Mouse (Mus musculus) adrenal gland, postnatal 25 days (tissue): ENCODE measurements around the gene Tns3. TPM values are rescaled to one million over a fixed set of nuclear protein-coding genes. Genes with fewer than 3 reads are reported as not detected.
"Not testable (repeated sequence)": the region's sequence is repeated elsewhere in the genome, so short reads cannot be mapped to it uniquely, and the experiment has no call there.

ENCODE experiments used
- DNase-seq: peaks from one replicate; pipeline ENCODE4 v3.0.0; 2021; ENCODE audit warnings: mixed read lengths
- total RNA-seq: library from RNA; stranded (reverse); gene quantifications from 2 replicates; pipeline ENCODE4 v1.2.3, GENCODE M21; 2021

Tns3 gene
- total RNA-seq, 1 experiment from 2014 or later = 71.1 TPM

DNA sequence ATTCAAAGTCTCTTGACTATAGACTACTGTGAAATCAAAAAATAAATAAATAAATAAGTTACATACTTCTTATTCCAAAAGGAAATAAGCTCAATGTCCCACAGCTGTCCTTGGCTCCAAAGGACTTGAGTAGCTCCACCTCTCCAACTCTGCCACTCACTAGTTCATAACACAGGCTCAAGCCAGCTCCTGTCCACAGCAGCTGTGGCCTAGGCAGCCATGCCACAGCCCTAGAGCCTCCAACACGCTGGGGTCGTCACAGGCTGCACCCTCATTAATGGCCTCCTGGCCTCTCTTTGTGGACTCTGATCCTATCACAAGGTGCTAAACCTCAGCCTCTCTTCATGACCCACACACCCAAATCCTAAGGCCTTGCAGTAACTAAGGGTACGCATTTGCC, 18.7 kb downstream of the Tns3 start:
- DNase-seq = no peak

DNA sequence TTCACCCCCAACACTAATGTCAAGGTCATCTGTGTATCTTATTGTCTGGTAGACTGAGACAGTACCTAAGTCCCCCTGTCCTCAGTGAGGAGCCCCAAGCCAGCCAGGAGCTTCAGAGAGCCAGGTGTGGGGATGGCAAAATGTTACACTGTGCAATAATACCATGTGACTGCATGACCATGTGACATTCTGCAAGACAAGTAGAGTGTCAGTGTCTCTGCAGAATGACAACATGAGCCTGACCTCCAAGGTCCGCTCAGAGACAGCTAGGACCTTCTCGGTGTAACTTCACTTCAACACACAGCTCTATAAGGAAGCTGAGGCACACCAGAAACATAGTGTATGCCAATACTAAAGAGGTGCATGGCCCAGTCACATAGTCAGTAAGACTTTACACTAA, 20.1 kb downstream of the Tns3 start:
- DNase-seq = no peak

DNA sequence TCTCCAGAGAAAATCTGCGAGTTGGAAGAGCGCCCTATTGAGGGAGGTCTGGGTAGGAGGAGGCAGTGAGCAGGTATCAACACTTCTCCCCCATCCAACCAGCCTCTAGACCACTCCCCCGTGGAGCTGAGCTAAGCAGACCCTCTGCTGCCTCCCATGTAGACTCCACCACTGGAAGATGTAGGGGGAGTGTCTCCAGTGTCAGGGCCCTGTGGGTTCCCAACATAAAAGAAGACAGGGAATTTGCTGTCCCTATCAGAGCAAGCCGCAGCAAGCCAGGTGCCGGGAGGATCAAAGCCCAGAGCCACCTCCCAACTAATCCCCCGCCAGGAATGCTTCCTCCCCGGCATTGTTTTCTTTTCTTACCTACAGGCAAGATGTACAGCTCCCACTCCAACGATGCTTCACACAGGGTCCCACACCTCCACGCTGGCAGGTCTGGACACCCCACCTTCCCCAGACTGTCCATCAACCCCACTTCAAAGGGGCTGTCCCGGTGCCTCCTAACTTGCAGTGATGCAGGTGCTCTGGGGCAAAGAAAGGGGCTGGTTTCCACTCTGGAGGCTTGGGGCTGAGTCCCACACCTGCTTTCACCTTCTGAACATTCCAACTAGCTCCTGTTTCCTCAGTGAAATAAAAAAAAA, 22.6 kb downstream of the Tns3 start:
- no peak for DNase-seq

DNA sequence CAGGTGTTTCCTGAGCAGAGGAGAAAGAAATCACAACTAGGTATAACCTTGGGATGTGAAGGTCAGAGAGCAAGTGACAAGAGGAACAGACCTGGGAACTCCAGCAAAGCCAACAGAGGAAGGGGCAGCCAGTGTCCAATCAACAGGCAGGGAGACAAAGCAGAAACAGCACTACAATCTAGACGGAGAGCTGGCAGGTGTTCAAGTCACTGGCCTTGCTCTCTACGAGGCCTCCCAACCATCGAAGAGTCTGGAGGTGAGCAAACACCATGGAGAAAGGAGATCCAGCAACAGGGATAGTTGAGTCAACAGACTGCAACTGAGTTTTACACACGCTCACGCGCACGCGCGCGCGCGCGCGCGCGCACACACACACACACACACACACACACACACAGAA, 24.6 kb downstream of the Tns3 start:
- DNase-seq = peak; percentile 57

DNA sequence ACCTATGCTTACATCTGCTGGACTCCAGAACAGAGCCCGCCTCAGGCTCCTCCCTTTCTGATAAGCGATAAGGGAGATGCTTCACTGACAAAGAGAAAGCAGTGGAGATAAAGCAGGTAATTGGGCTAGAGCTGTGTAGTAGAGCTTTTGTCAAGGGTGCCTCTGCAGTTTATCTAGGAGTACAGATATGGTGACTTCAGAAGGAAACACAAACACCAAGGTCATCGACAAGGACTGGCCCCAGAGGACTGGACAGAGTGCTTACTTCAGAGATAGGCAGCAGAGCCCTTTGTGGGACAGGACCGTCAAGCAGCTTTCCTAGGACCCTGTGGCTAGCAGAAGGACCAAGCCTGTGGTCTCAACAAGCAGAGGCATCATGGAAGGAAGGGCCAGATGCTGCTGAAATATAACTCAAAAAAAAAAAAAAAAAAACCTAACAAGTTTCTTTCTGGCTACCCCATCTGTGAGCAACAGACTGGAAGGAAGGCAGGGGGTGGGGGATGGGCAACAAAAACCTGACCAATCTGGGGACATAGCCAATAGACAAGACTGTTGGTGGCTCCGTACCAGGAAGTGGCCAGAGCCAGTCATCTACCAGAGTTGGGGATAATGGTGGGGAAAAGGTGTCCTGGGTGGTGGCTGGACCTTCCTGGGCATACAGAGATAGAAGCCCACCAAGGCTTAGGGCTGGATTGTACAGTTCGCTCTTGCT, 25.2 kb downstream of the Tns3 start:
- no peak for DNase-seq

DNA sequence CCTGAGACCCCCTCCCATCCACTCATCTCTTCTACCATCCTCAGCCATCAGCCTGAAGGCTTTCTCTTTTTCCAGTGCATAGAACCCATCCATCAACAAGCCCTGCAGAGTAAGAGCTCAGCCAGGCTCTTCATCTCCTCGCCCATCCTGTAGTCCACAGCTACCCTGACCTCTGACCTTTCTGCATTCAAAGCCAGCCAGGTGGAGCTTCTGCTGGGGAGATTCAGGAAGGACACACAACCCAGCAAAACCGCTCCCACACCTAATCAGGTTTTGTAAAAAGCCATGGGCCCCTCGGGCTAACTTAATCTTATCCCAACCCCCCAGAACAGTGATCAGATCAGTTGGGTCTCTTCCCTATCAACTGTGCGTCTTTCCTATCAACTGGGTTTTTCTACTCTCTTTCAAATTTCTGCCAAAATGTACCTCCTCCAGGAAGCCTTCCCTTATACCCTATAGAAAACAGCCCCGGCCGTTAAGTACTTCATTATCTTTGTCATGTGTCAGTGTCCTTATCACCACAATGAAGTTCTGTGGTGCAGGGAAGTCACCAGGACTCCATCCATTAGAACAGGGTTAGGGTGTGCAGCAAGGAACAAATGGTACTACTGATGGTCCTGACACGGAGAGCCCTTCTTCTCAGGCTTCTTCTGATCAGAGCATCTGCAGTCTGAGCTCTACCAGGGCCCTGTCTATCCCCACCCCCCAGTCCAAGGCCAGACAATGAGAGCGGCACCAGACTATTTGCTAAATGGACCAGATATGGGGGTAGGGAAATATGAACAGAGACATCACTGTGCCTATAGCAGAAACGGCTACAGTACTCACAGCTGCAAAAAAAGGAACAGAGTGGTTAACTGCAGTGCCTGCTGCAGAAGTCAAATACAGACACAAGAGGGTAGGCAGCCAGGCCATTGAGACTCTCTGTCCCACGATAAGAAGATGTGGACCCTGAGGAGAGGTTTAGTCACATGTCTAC, 26.6 kb downstream of the Tns3 start:
- DNase-seq = no peak

DNA sequence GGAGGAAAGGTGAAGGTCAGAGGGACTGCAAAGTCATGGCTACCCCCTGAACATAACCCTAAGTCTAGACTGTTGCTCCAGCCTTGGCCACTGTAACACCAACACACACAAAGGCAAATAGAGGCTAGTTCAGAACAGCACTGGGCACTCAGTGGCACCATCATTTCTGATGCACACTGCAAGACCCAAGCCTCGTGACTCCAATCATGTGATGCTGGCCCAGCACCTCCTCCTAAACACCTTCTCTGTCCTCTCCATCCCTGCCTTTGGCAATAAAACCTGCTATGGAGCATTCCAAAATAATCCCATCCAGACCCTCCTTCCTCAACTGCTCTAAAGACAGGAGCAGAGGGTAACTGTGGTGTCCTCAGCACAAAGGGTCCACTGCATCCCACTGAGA, 27.7 kb downstream of the Tns3 start:
- DNase-seq = no peak

DNA sequence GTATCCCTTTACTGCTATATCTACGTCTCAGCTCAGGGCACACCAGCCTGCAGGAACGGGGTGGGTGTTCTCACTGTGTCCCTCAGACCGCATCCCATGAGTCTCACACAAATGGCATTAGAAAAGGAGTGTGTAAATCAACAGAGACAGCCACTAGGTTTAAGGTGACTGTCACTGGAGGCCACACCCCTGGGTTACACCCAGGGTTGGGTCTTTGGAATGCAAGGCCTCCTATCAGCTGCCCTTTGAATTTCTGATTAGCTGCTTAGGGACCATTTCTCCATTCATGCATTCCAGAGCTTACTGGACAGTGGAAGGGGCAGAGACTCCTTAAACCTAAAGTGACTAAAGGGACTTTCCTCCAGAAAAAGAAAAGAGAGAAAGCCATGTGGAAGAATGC, 28.6 kb downstream of the Tns3 start:
- no peak for DNase-seq

DNA sequence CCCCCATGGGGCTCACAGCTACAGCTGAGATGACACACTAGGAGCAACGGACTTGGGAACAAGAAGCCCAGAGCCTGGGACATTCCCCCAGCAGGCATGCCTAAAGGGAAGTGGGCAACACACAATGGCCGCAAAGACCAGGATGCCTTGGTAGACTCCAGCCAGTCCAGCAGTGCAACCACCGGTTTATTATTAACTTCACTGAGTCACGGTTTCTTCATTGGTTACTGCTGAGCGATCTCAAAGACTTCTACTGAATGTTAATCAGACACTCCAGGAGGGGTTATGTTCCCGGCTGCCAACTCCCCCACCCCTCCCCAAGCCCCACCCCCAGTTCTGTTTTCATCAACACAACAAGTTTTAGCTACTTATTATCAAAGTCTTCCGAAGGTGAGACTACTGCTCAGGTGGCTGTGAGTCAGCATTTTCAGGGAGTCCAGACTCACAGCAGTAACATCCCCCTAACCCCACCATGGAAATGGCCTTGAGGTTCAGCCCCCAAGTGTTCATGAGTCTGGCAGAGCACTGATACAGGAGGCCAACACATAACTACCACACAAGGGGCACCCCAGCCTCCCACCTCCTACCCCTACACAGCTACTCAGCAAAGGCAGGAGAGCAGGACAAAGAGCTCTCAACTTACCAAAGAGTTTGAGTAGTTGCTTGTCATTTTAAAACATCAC, 29.5 kb downstream of the Tns3 start:
- no peak for DNase-seq

DNA sequence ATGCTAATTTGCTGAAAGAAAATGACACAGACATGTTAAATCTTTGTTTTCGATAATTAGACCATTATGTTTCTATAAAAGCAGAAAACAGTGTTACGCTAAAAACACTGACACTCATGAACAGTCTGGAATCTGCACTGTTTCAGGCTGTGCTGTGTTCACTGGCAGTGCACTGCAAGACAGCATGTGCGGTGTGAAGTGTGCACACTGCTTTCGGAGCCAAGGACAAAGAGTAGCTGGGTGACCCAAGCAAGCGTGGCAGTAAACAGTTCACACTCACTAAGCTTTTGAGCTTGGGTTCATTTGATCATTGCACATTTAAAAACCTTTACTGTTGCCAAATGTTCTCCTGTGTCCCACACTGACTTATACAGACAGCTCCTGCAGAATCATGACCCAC, 32.2 kb downstream of the Tns3 start:
- no peak for DNase-seq

DNA sequence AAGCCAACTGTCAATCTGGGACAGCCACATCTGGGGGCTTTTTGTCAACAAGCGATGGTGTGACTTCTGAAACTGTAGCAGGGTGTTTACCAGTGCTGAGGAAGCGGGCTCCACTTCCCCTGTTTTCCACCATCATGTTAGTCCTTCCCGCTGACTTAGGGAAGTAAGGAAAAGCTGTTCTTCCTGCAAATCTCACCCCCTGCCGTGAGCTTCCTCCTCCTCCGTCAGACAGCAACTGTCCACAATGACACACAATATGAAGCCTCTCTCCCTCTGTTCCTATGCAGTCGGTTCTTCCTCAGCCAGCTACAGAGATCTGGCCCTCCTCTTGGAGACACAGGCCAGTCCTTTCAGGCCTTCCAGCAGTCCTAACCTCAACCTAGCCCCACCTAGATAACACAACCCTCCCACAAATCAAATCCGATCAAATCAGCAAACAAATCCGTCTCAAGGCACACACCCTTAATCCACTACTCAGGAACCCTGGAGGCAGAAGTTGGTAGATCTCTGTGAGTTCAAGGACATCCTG, 34.4 kb downstream of the Tns3 start:
- DNase-seq = no peak

DNA sequence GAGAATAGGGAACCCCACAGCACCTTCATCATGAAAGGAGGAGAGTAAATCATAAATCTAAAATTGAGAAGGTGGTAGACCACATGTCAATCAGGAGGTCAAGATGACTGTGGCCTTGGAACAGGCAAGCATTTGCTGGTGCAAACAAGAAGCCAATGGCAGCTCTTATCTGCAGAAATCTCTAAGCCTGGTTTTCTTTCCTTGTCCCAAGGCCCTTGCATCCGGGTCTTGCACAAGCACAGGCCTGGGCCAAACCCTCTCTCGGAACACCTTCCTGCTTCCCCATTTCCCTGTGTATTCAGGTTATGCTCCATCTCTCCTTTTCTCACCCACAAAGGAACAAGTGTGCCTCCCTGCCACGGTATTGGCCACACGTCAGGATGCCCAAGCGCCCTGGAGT, 35.0 kb downstream of the Tns3 start:
- DNase-seq = no peak

DNA sequence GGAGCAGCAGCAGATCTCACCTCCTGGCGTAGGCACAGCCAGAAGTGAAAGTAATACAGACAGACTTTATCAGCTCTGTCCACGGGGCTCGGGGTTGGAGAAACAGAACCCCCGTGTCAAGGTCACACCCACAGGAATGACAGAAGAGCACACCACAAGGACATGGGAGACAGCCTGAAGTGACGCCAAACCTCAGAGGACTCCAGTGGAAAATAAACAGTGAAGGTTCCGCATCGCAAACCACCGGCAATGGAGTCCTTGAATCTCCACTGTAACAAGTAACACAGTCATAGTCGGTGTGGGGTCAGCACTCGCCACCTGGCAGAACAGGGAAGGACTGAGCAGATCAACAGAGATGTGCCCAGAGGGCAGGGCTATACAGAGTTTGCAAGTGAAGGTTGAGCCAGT, 35.5 kb downstream of the Tns3 start:
- DNase-seq = no peak

DNA sequence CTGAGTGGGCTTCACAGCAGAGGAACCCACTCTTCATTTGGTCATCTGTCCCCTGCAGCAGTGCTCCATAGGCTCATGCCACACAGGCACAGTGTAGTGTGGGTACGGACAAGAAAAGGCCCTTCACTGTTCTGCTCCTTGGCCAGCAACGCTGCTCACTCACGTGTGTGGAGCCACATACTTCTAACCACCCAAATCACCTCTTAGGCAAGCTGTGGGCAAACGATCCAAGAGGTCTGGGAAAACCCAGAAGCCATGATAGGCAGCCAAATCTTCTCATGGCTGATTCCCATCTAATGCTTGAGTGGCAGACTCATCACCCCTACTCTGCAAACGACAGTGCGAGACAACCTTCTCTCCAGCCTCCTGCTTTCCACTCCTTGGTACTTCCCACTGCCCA, 37.2 kb downstream of the Tns3 start:
- no peak for DNase-seq

DNA sequence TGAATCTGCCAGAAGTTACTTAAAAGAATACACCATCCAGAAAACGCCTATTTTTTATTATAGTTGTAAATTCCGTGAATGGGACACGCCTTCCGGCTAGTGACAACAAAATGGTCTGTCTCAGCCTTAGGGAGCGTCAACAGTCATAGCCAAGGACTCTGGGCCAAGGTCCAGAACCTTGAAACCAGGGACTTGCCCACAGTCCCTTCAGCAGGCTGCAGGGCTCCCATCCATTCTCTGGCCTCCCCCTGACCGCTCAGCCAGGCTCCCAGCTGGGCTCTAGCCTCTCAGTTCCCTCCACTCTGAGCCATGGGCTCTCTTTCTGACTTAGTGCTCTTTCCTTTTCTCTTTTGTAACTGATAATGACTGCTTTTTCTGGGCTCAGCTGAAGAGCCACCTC, 37.6 kb downstream of the Tns3 start:
- DNase-seq = peak; percentile 48

DNA sequence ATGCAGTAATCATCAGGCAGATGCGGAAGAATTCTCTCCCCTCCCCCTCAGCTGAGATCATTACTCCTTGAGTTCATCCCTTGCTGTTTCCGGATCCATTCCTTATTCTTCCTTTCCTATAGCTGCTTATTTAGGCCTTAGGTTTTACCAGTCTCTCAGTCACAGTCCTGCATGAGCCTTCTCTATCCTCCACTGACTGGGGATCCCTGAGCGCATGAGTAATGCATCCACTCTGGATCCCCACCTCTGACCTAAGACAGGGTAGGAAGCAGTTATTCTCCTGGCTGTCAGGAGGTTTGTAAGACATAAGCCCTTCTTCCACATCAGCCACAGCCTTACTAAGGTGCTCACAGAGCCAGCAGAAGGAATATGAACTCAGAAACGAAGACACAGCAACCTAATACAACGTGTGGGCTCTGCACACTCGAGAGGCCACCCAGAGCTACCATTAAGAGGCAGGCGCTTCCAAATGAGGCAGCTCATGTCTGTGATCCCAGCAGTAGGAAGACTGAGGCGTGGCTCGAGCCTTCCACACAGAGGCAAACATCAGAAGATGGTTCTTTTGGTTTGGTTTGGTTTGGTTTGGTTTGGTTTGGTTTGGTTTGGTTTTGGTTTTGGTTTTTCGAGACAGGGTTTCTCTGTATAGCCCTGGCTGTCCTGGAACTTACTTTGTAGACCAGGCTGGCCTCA, 38.3 kb downstream of the Tns3 start:
- no peak for DNase-seq

DNA sequence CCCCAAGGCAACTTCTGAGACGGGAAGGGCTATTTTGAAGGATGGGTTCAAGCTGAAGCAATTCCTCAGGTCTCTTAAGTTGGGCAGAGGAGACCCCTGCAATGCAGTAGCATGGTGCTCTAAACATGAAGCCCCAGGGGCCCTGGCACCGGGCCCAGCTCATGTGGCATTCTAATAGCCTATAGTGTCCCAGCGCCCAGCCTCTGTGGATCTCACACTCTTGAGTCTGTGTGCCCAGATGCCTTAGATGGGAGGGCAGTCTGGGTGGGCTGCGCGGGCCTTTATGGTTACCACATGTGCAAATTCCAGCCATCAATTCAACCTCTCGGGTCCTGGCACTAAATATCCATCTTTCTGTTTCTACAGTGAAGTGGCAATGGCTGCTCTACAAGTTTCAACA, 38.9 kb downstream of the Tns3 start:
- DNase-seq = no peak

DNA sequence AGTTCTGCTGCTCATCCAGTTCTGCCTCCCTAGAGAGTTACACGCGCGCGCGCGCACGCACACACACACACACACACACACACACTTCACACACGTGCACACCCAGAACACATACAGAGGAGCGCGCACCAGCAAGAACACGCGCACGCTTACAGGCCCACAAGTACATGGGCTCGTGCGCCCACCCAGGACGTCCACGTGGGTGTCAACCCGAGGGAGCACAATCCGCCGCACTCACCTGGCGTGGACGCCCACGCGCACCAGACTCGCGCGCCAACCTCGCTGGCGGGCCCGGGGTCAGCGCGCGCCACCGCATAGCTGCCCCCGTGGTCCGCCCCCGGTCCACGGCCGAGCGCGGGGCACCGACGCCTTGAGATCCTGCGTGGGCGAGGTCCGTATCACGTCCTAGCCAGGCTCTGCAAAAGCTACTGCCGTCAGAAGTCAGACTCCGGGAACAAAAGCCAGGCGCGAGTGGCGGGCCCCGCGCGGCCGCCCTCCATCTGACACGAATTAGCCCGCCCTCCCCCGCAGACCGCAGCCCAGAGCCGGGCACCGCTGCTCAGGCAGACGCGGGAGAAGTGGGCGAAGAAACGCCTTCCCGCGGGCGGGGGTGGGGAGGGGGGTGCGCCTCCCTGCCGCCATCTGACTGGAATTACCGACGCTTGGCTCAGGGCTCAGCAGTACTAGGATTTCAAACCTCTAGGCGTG, 40.0 kb downstream of the Tns3 start:
- DNase-seq = peak; percentile 57

DNA sequence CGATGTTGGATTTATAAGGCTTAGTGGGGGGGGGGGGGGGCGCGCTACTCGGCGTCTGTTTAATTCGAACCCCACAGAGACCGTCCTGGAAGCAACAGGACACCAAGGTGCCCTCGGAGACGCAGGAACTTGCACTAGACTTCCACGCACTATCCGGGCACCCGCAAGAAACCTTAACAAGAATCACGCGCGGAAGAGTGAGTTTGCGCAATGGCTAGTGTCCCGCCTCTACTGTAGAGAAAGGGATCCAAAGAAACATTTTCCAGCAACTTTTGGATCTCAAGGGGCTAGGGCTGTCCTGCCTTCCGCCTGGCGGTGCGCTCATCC, 40.5 kb downstream of the Tns3 start:
- no peak for DNase-seq

DNA sequence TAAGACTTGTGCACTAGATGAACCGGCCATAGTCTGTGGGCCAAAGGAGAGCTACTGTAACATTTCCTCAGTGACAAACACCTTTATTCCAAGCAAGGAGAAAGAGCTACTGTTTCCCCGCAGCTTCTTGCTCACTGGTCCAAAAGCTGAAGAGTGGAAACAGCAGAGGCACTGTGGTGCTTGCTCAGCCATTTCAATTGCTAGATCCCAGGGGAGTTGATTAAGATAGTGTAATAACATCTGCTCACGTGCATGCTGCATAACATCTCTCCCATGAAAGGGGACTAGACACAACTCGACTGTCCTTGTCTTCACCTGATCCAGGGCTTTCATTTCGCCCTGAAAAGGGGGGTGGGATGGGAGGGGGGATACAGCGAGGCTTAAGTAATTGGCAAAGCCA, 41.7 kb downstream of the Tns3 start:
- no peak for DNase-seq

DNA sequence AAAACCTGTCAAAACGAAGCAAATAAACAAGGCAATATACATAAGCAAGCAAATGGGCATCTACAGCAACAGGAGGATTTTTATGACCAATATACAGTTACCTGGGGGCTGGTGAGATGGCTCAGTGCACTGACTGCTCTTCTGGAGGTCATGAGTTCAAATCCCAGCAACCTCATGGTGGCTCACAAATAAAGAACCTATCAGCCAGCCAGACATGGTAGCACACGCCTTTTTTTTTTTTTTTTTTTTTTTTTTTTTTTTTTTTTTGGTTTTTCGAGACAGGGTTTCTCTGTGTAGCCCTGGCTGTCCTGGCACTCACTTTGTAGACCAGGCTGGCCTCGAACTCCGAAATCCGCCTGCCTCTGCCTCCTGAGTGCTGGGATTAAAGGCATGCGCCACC, 45.2 kb downstream of the Tns3 start:
- not testable (repeated sequence) for DNase-seq
